8 mouse cellular contexts compared by ENCODE assay signal in genomic region chr13:23682947-23683754, GRCm38 (mm10). TPM values are rescaled to one million over a fixed set of nuclear protein-coding genes. Genes with fewer than 3 reads are reported as not detected.
A peak's percentile ranks its signal among the peaks of the same experiment; 100 is the strongest.
DNase-seq lines count a peak whose midpoint lies in the region; ATAC-seq and TF ChIP-seq lines count a peak whose summit lies in the region.
"Not testable (repeated sequence)": the region's sequence is repeated elsewhere in the genome, so short reads cannot be mapped to it uniquely, and the experiment has no call there.

No protein-coding gene starts in this region.

- ATAC-seq in embryonic facial prominence, embryonic 15.5 days (ENCODE audit: insufficient number of reproducible peaks, low FRiP score, low TSS enrichment, low read depth): peak; percentile 12; the same call in 1 of the 2 replicates
- ATAC-seq in heart, embryonic 12.5 days (ENCODE audit: insufficient number of reproducible peaks, low FRiP score): peak; percentile 51
- ATAC-seq in intestine, postnatal 0 days: peak; percentile 32
- ATAC-seq in liver, embryonic 14.5 days (ENCODE audit: insufficient read depth); stomach, embryonic 15.5 days (ENCODE audit: insufficient read depth, low FRiP score, low read depth): not testable (repeated sequence)
- peak; percentile 69 for ATAC-seq in midbrain, embryonic 16.5 days

- H3K27ac ChIP-seq in bone marrow macrophage, adult 2 months (ENCODE audit: insufficient read depth, low read depth, low read length): peak overlapping the region; percentile 80
- peak overlapping the region; percentile 94 for H3K27ac ChIP-seq in embryonic facial prominence, embryonic 15.5 days (replicated peaks)
- peak overlapping the region; percentile 96 for H3K27ac ChIP-seq in heart, embryonic 12.5 days (ENCODE audit: poor library complexity, severe bottlenecking)
- peak overlapping the region; percentile 77 for H3K27ac ChIP-seq in intestine, postnatal 0 days (ENCODE audit: low read depth, low read length)
- H3K27ac ChIP-seq in liver, embryonic 14.5 days: peak overlapping the region; percentile 98
- peak overlapping the region; percentile 86 for H3K27ac ChIP-seq in midbrain, embryonic 16.5 days (ENCODE audit: low read length)
- H3K27ac ChIP-seq in stomach, embryonic 15.5 days: peak overlapping the region; percentile 94

- DNase-seq in CD4-positive, CD25-positive, alpha-beta regulatory T cell, adult 2 months (ENCODE audit: low read depth, low spot score): peak; percentile 33
- peak in 1 of 3 experiments; percentile 53 for DNase-seq in liver, embryonic 14.5 days (ENCODE audit: low read depth in 3 of 3, low spot score in 3 of 3)

- not testable (repeated sequence) for TF ChIP-seq POLR2A in bone marrow macrophage, adult 2 months (IDR thresholded peaks at IDR 0.05; ENCODE audit: borderline replicate concordance, low read depth, low read length)

- H3K4me1 ChIP-seq in bone marrow macrophage, adult 2 months (ENCODE audit: control insufficient read depth, insufficient read depth, low read length): peaks cover 13% of the 10 kb centered on the region
- H3K4me1 ChIP-seq in embryonic facial prominence, embryonic 15.5 days: peaks cover 12% of the 10 kb centered on the region
- H3K4me1 ChIP-seq in heart, embryonic 12.5 days (replicated peaks): peaks cover 13% of the 10 kb centered on the region
- not testable (repeated sequence) for H3K4me1 ChIP-seq in intestine, postnatal 0 days (replicated peaks; ENCODE audit: control insufficient read depth, insufficient read depth, low read length); stomach, embryonic 15.5 days
- H3K4me1 ChIP-seq in liver, embryonic 14.5 days (replicated peaks; ENCODE audit: control insufficient read depth in 2 of 2, insufficient read depth in 2 of 2, low read length in 1 of 2): peaks cover 14 to 34% of the 10 kb centered on the region in 2 experiments
- H3K4me1 ChIP-seq in midbrain, embryonic 16.5 days (ENCODE audit: control insufficient read depth, insufficient read depth, low read length): peaks cover 20% of the 10 kb centered on the region

- not testable (repeated sequence) for H3K36me3 ChIP-seq in embryonic facial prominence, embryonic 15.5 days; heart, embryonic 12.5 days; intestine, postnatal 0 days (ENCODE audit: control insufficient read depth, insufficient read depth); liver, embryonic 14.5 days (replicated peaks; ENCODE audit: control insufficient read depth, insufficient read depth, low read depth); midbrain, embryonic 16.5 days (ENCODE audit: control insufficient read depth, insufficient read depth, low read length); stomach, embryonic 15.5 days

- peak overlapping the region; percentile 49 for H3K4me3 ChIP-seq in bone marrow macrophage, adult 2 months (ENCODE audit: insufficient read depth, low read length)
- H3K4me3 ChIP-seq in embryonic facial prominence, embryonic 15.5 days (replicated peaks): peak overlapping the region; percentile 51
- H3K4me3 ChIP-seq in heart, embryonic 12.5 days: peak overlapping the region; percentile 48
- peak overlapping the region; percentile 48 for H3K4me3 ChIP-seq in intestine, postnatal 0 days (ENCODE audit: low read depth, low read length)
- H3K4me3 ChIP-seq in liver, embryonic 14.5 days (ENCODE audit: insufficient read depth in 1 of 2, low read depth in 2 of 2, low read length in 2 of 2): peak overlapping the region; percentile 65 to 66
- peak overlapping the region; percentile 42 for H3K4me3 ChIP-seq in midbrain, embryonic 16.5 days (ENCODE audit: low read depth, low read length)
- peak overlapping the region; percentile 41 for H3K4me3 ChIP-seq in stomach, embryonic 15.5 days (replicated peaks)

- peak overlapping the region; percentile 35; the same call in 1 of the 2 replicates for H3K9ac ChIP-seq in embryonic facial prominence, embryonic 15.5 days
- peak overlapping the region; percentile 73 for H3K9ac ChIP-seq in heart, embryonic 12.5 days
- H3K9ac ChIP-seq in intestine, postnatal 0 days (ENCODE audit: low read depth, low read length): peak overlapping the region; percentile 31; the same call in 1 of the 2 replicates
- H3K9ac ChIP-seq in liver, embryonic 14.5 days (replicated peaks): peak overlapping the region; percentile 95
- H3K9ac ChIP-seq in midbrain, embryonic 16.5 days (ENCODE audit: low read depth, low read length): peak overlapping the region; percentile 53; the same call in 1 of the 2 replicates
- H3K9ac ChIP-seq in stomach, embryonic 15.5 days: peak overlapping the region; percentile 29; the same call in 1 of the 2 replicates

- not testable (repeated sequence) for TF ChIP-seq CTCF in bone marrow macrophage, adult 2 months (IDR thresholded peaks at IDR 0.05; ENCODE audit: low read depth, low read length); intestine, postnatal 0 days (IDR thresholded peaks at IDR 0.05; ENCODE audit: low read depth)
- TF ChIP-seq CTCF in liver, embryonic 14.5 days (IDR thresholded peaks at IDR 0.05; ENCODE audit: low read depth): peak; percentile 25; the same call in 1 of the 2 replicates

- not testable (repeated sequence) for H3K27me3 ChIP-seq in embryonic facial prominence, embryonic 15.5 days; heart, embryonic 12.5 days (replicated peaks); intestine, postnatal 0 days (replicated peaks; ENCODE audit: control insufficient read depth, insufficient read depth, low read length); liver, embryonic 14.5 days (ENCODE audit: control insufficient read depth, insufficient read depth, low read length); midbrain, embryonic 16.5 days (ENCODE audit: control insufficient read depth, insufficient read depth, low read depth, low read length); stomach, embryonic 15.5 days (replicated peaks)

- not testable (repeated sequence) for H3K9me3 ChIP-seq in embryonic facial prominence, embryonic 15.5 days (replicated peaks); heart, embryonic 12.5 days (replicated peaks); intestine, postnatal 0 days (ENCODE audit: control insufficient read depth); liver, embryonic 14.5 days (ENCODE audit: control insufficient read depth, low read length); midbrain, embryonic 16.5 days (replicated peaks; ENCODE audit: control insufficient read depth, low read length, poor library complexity, severe bottlenecking); stomach, embryonic 15.5 days

- WGBS in embryonic facial prominence, embryonic 15.5 days: 8% methylated on average over 16 of the region's 30 CpGs
- 11% methylated on average over 16 of the region's 30 CpGs for WGBS in heart, embryonic 12.5 days
- WGBS in intestine, postnatal 0 days: 8% methylated on average over 14 of the region's 30 CpGs
- 8% methylated on average over 13 of the region's 30 CpGs for WGBS in liver, embryonic 14.5 days (ENCODE audit: insufficient replicate concordance)
- 12% methylated on average over 12 of the region's 30 CpGs for WGBS in midbrain, embryonic 16.5 days
- 7% methylated on average over 15 of the region's 30 CpGs for WGBS in stomach, embryonic 15.5 days

- peak overlapping the region; percentile 50 for H3K4me2 ChIP-seq in embryonic facial prominence, embryonic 15.5 days (replicated peaks)
- peak overlapping the region; percentile 69 for H3K4me2 ChIP-seq in heart, embryonic 12.5 days
- H3K4me2 ChIP-seq in intestine, postnatal 0 days (replicated peaks; ENCODE audit: low read depth): peak overlapping the region; percentile 61
- H3K4me2 ChIP-seq in liver, embryonic 14.5 days (ENCODE audit: low read depth): peak overlapping the region; percentile 80
- H3K4me2 ChIP-seq in midbrain, embryonic 16.5 days (ENCODE audit: low read length): peak overlapping the region; percentile 72
- peak overlapping the region; percentile 52 for H3K4me2 ChIP-seq in stomach, embryonic 15.5 days

- not testable (repeated sequence) for TF ChIP-seq EP300 in liver, embryonic 14.5 days (IDR thresholded peaks at IDR 0.05; ENCODE audit: low read depth)

RNA-seq across cellular contexts. Expression of gene Hist1h2ac, which starts 0.6 kb away (rescaled TPM):
- 0.35 and 0.40 TPM in 2 replicates for polyA plus RNA-seq in bone marrow macrophage, adult 2 months (2012; ENCODE audit: insufficient read depth, insufficient read length, missing spikeins)
- polyA plus RNA-seq in embryonic facial prominence, embryonic 15.5 days (2015; fragmentation: Nextera tagmentation; extraction: Ambion mirVana): 1.1 and 1.3 TPM in 2 replicates
- 0.70 and 0.78 TPM in 2 replicates for polyA plus RNA-seq in heart, embryonic 12.5 days (2016; fragmentation: Nextera tagmentation; extraction: Ambion mirVana)
- 0.46 TPM in 2 replicates for polyA plus RNA-seq in intestine, postnatal 0 days (2015; fragmentation: Nextera tagmentation; extraction: Ambion mirVana)
- 1.5 and 1.8 TPM in 2 replicates for polyA plus RNA-seq in liver, embryonic 14.5 days (2012; rRNA removed)
- polyA plus RNA-seq in liver, embryonic 14.5 days (2014; fragmentation: Nextera tagmentation; extraction: Ambion mirVana): 1.1 and 1.3 TPM in 2 replicates
- 0.23 and 0.32 TPM in 2 replicates for polyA plus RNA-seq in midbrain, embryonic 16.5 days (2015; fragmentation: Nextera tagmentation; extraction: Ambion mirVana)
- 1.9 and 2.4 TPM in 2 replicates for polyA plus RNA-seq in stomach, embryonic 15.5 days (2015; fragmentation: Nextera tagmentation; extraction: Ambion mirVana)

RNA-seq across cellular contexts. Expression of gene Hist1h2bc, which starts 0.8 kb away (rescaled TPM):
- polyA plus RNA-seq in bone marrow macrophage, adult 2 months (2012; ENCODE audit: insufficient read depth, insufficient read length, missing spikeins): 55.8 and 61.9 TPM in 2 replicates
- polyA plus RNA-seq in embryonic facial prominence, embryonic 15.5 days (2015; fragmentation: Nextera tagmentation; extraction: Ambion mirVana): 63.3 and 66.8 TPM in 2 replicates
- 43.6 and 49.5 TPM in 2 replicates for polyA plus RNA-seq in heart, embryonic 12.5 days (2016; fragmentation: Nextera tagmentation; extraction: Ambion mirVana)
- polyA plus RNA-seq in intestine, postnatal 0 days (2015; fragmentation: Nextera tagmentation; extraction: Ambion mirVana): 211 and 224 TPM in 2 replicates
- 67.1 and 79.7 TPM in 2 replicates for polyA plus RNA-seq in liver, embryonic 14.5 days (2012; rRNA removed)
- polyA plus RNA-seq in liver, embryonic 14.5 days (2014; fragmentation: Nextera tagmentation; extraction: Ambion mirVana): 104 and 106 TPM in 2 replicates
- polyA plus RNA-seq in midbrain, embryonic 16.5 days (2015; fragmentation: Nextera tagmentation; extraction: Ambion mirVana): 14.9 and 17.1 TPM in 2 replicates
- polyA plus RNA-seq in stomach, embryonic 15.5 days (2015; fragmentation: Nextera tagmentation; extraction: Ambion mirVana): 104 and 105 TPM in 2 replicates

RNA-seq across cellular contexts. Expression of gene Hist1h1t, which starts 12.5 kb away (rescaled TPM):
- polyA plus RNA-seq in bone marrow macrophage, adult 2 months (2012; ENCODE audit: insufficient read depth, insufficient read length, missing spikeins): 0.62 TPM in 1 of 2 replicates, not detected in the other
- polyA plus RNA-seq in embryonic facial prominence, embryonic 15.5 days (2015; fragmentation: Nextera tagmentation; extraction: Ambion mirVana): not detected in 2 replicates
- polyA plus RNA-seq in heart, embryonic 12.5 days (2016; fragmentation: Nextera tagmentation; extraction: Ambion mirVana): not detected in 2 replicates
- not detected in 2 replicates for polyA plus RNA-seq in intestine, postnatal 0 days (2015; fragmentation: Nextera tagmentation; extraction: Ambion mirVana)
- polyA plus RNA-seq in liver, embryonic 14.5 days (2012; rRNA removed): 0.13 TPM in 1 of 2 replicates, not detected in the other
- polyA plus RNA-seq in liver, embryonic 14.5 days (2014; fragmentation: Nextera tagmentation; extraction: Ambion mirVana): not detected in 2 replicates
- polyA plus RNA-seq in midbrain, embryonic 16.5 days (2015; fragmentation: Nextera tagmentation; extraction: Ambion mirVana): not detected in 2 replicates
- 0.19 TPM in 1 of 2 replicates, not detected in the other for polyA plus RNA-seq in stomach, embryonic 15.5 days (2015; fragmentation: Nextera tagmentation; extraction: Ambion mirVana)

RNA-seq across cellular contexts. Expression of gene Hist1h4c, which starts 15.1 kb away (rescaled TPM):
- not detected in 2 replicates for polyA plus RNA-seq in bone marrow macrophage, adult 2 months (2012; ENCODE audit: insufficient read depth, insufficient read length, missing spikeins)
- polyA plus RNA-seq in embryonic facial prominence, embryonic 15.5 days (2015; fragmentation: Nextera tagmentation; extraction: Ambion mirVana): 4.2 and 5.3 TPM in 2 replicates
- polyA plus RNA-seq in heart, embryonic 12.5 days (2016; fragmentation: Nextera tagmentation; extraction: Ambion mirVana): 2.7 and 3.5 TPM in 2 replicates
- 2.9 and 3.0 TPM in 2 replicates for polyA plus RNA-seq in intestine, postnatal 0 days (2015; fragmentation: Nextera tagmentation; extraction: Ambion mirVana)
- 3.5 and 6.2 TPM in 2 replicates for polyA plus RNA-seq in liver, embryonic 14.5 days (2012; rRNA removed)
- polyA plus RNA-seq in liver, embryonic 14.5 days (2014; fragmentation: Nextera tagmentation; extraction: Ambion mirVana): 8.5 and 10.1 TPM in 2 replicates
- 1.8 and 3.2 TPM in 2 replicates for polyA plus RNA-seq in midbrain, embryonic 16.5 days (2015; fragmentation: Nextera tagmentation; extraction: Ambion mirVana)
- polyA plus RNA-seq in stomach, embryonic 15.5 days (2015; fragmentation: Nextera tagmentation; extraction: Ambion mirVana): 4.0 and 6.1 TPM in 2 replicates

RNA-seq across cellular contexts. Expression of gene Hfe, which starts 27.5 kb away (rescaled TPM):
- polyA plus RNA-seq in bone marrow macrophage, adult 2 months (2012; ENCODE audit: insufficient read depth, insufficient read length, missing spikeins): 95.3 and 104 TPM in 2 replicates
- 8.7 and 13.0 TPM in 2 replicates for polyA plus RNA-seq in embryonic facial prominence, embryonic 15.5 days (2015; fragmentation: Nextera tagmentation; extraction: Ambion mirVana)
- polyA plus RNA-seq in heart, embryonic 12.5 days (2016; fragmentation: Nextera tagmentation; extraction: Ambion mirVana): 10.5 and 13.2 TPM in 2 replicates
- polyA plus RNA-seq in intestine, postnatal 0 days (2015; fragmentation: Nextera tagmentation; extraction: Ambion mirVana): 12.5 TPM in 2 replicates
- 2.8 and 3.4 TPM in 2 replicates for polyA plus RNA-seq in liver, embryonic 14.5 days (2012; rRNA removed)
- polyA plus RNA-seq in liver, embryonic 14.5 days (2014; fragmentation: Nextera tagmentation; extraction: Ambion mirVana): 10.8 and 12.2 TPM in 2 replicates
- 2.8 and 3.8 TPM in 2 replicates for polyA plus RNA-seq in midbrain, embryonic 16.5 days (2015; fragmentation: Nextera tagmentation; extraction: Ambion mirVana)
- 7.9 and 8.8 TPM in 2 replicates for polyA plus RNA-seq in stomach, embryonic 15.5 days (2015; fragmentation: Nextera tagmentation; extraction: Ambion mirVana)

Comparison
In these comparisons a context has a peak if more than half of its experiments do, and no peak if none do; other contexts are left out.
1. H3K9ac ChIP-seq: peak in every context shown above with its lines; median percentile 95 in liver, embryonic 14.5 days; 73 in heart, embryonic 12.5 days; 53 in midbrain, embryonic 16.5 days; 35 in embryonic facial prominence, embryonic 15.5 days; 31 in intestine, postnatal 0 days; 29 in stomach, embryonic 15.5 days.